Mouse (Mus musculus) myocyte (in vitro differentiated cells): Measurements from ENCODE around the gene Srsf3.

Source experiments
- E2F4 ChIP-seq: IDR thresholded peaks from one replicate; pipeline ENCODE4 v1.6.1; 2011; ENCODE audit warnings: mild to moderate bottlenecking, control low read depth, moderate library complexity; ENCODE audit not compliant: insufficient read depth
- MAX ChIP-seq: IDR thresholded peaks from one replicate; pipeline ENCODE4 v1.6.1; 2011; ENCODE audit warnings: low read depth, mild to moderate bottlenecking, control low read depth
- MYOD1 ChIP-seq, 3 experiments: IDR thresholded peaks; one replicate each; pipeline ENCODE4 v1.6.1; 2011; ENCODE audit warnings: control low read depth in 2 of 3, low read depth in 2 of 3, mild to moderate bottlenecking in 2 of 3, moderate library complexity in 1 of 3; ENCODE audit not compliant: insufficient read length in 2 of 3, control insufficient read depth in 1 of 3
- POLR2A ChIP-seq: IDR thresholded peaks from one replicate; pipeline ENCODE4 v1.6.1; 2011; ENCODE audit warnings: low read depth, mild to moderate bottlenecking, control low read depth, moderate library complexity; ENCODE audit not compliant: insufficient read length
- REST ChIP-seq: IDR thresholded peaks from one replicate; pipeline ENCODE4 v1.6.1; 2011; ENCODE audit warnings: mild to moderate bottlenecking, control low read depth, moderate library complexity; ENCODE audit not compliant: insufficient read depth, insufficient read length
- USF1 ChIP-seq: IDR thresholded peaks from one replicate; pipeline ENCODE4 v1.6.1; 2011; ENCODE audit warnings: low read depth, mild to moderate bottlenecking, control low read depth, moderate library complexity

GRCm38 (mm10) chr17:29058487-29058886 is 26.1 kb downstream of the Srsf3 start:
- TF ChIP-seq POLR2A (peak; percentile 39), MYOD1 (IDR thresholded peaks at IDR 0.05; ENCODE audit: control insufficient read depth in 1 of 3, insufficient read length in 2 of 3, low read depth in 2 of 3) (peak in 2 of 3 experiments; percentile 88 to 91), REST (no peak), USF1 (no peak), MAX (no peak), E2F4 (no peak)
